Mouse (Mus musculus): ENCODE measurements around the gene Ccdc159.

- TF ChIP-seq EP300 (IDR thresholded peaks at IDR 0.05) = no peak
- no peak for TF ChIP-seq CTCF (IDR thresholded peaks at IDR 0.05)
Observed at GRCm38 (mm10) chr9:21935466-21936131, 8.3 kb downstream of the Ccdc159 start.

Measured in lung, postnatal 0 days (tissue).